Mouse (Mus musculus) urinary bladder, postnatal 0 days (tissue): ENCODE data around the gene Tssk1. TPM values are rescaled to one million over a fixed set of nuclear protein-coding genes. Genes with fewer than 3 reads are reported as not detected.

Source experiments
- polyA plus RNA-seq: library from polyadenylated mRNA; unstranded; fragments of >200 nt; fragmentation: Nextera tagmentation; extraction: Ambion mirVana; gene quantifications from 2 replicates; pipeline ENCODE4 v1.2.1, GENCODE M21; 2015

Gene Tssk1
- 0.04 TPM in 1 of 2 replicates, not detected in the other for polyA plus RNA-seq

DNA sequence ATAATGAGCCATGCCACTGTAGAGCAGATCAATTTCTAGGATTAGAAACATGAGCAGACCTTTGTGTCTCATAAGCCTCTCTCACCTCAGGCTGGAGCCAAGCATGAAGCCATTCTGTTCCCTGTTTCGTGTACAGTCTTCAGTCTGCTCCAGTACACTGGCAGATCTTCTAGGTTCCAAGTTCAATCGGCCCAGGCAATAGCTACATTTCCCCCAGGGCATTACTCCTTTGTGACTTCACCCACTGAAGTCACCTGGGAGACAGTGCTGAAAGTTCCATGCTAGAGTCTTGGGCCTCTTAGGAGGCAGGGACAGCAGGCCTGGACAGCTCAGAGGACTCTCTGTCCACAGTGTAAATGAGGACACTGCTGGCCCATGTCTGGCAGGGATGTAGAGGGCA is at the start of gene Tssk1:
Gene Tssk1 (plus strand): TSS at position 301 of the 400 bp plus-strand sequence.

DNA sequence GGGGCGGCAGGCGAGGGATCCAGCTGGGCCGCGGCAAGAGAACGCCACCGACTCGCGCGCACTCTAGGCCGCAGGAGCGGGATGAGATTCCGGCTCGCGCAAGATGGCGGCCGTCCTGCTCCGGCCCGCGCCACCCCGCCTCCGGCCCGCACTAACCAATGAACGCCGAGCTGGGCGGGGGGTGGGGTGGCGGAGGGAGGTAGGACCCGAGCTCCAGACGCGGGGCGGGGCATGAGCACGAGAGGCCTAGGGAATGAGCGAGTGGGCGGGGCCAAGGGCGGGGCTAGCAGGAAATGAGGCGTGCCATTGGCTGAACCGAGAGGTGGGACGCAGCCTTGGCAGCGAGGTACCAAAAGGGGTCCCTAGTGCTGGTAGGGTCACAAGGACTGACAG is 2.5 kb upstream of the Tssk1 start, which contains the start of gene Gm20518:
Gene Gm20518 (minus strand): TSS at position 105 of the 393 bp plus-strand sequence.

DNA sequence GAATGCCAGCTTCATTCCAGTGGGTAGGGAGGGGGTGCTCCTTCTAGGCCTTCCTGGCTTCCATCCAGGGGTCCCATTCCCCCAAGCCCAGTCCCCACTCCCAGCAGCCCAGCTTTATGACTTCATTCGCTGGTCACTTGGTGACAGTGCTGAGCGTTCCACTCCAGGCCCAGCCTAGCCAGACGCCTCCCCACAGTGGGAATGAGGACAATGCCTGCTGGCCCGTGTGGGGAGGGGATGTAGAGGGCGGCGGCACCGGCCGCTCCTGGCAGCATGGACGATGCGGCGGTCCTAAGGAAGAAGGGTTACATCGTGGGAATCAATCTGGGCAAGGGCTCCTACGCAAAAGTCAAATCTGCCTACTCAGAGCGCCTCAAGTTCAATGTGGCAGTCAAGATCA is 4.4 kb downstream of the Tssk1 start, which contains the start of the genes Dgcr2 and Tssk2:
Gene Dgcr2 (minus strand): TSS at position 101 of the 400 bp plus-strand sequence.
Gene Tssk2 (plus strand): TSS at position 176 of the 400 bp plus-strand sequence.

DNA sequence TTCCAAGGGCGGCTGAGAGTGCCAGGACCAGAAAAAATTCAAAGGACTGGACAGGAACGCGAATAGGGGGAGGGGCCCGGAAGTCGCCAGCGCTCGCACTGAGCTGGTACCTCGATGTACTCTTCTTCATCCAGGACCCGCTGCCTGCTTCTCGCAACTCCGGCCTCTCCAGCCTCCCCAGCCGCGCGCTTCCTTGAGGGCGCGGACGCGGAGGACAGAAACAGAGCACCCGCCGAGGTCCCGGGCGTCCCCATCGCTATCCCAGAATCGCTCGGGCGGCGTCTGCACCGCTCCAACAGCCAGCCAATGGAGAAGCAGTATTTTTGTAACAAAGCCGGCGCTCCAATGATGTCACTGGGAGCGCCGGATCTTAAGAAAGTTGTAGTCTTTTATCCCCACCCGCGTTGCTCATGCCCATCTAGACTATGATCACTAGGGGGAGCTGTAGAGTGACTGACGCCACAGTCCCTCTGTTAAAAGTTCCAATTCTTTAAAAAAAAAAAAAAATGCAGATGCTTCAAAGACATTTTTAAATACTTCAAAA is 17.1 kb downstream of the Tssk1 start, which contains the start of gene Ess2:
Gene Ess2 (minus strand): TSS at position 297 of the 544 bp plus-strand sequence.

DNA sequence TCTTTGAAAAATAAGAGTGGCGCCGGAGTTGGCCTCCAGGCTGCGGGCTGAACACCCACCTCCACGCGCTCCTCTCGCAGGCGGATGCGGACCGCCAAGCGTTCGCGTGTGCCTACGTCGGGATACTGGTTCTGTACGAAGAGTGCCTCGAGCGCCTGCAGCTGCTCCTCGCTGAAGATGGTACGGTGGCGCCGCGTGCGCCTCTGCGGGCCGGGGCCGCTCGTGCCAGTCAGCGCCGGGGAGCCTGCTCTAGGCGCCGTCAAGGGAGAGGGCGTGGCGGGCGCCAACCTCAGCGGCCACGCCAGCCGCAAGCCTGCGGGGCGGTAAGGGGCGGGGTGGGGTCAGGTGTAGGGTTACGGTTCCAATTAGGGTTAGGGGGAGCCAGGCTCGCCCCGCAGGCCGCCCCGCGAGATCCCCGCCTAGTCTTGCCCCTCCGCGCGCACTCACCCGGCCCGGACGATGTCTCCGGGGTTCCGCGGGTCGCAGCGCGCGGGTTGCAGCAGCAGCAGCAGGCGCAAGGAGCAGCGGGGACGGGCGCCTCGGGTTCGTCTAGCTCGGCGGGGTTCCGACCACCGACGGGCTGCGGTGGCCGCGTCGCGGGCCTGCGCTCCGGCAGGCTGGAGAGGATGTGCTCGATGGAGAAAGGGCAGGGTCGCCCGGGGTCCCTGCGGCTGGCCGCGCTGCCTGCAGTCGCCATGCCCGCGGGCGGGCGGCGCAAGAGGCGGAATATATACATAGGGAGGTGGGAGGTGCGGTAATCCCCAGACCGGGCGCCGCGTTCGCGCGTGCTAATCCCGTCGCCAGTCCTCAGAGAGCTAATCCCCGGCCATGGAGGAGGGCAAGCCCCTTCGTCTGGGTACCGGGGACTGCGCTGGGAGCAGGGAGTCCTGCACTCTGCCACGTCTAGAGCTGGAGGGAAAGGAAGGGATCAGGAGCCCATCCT is 20.6 kb downstream of the Tssk1 start, which contains the start of gene Gsc2:
Gene Gsc2 (minus strand): TSS at position 753 of the 943 bp plus-strand sequence.

DNA sequence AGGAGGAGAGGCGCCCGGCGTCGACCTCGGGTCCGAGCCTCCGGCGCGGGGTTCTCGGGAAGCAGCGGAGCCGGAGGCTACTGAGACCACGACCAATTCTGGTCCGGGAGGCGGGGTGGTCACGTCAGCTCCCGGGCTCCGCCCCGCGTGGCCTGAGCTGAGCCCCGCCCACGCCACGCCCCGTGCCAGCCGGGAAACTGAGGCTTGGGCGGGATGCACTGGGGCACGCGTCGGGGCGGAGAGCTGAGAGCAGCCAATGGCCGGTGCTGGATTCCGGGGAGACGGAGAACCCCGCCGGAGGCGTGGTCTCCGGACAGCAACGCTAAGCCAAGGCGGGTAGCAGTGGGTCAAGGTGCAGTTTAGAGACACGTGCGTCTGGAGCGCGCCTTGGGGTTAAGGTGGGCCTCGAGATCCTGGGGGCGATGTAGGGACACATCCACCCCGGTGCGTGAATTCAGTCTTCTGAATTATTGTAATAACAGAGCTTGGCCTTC is 34.1 kb downstream of the Tssk1 start, which contains the start of gene Slc25a1:
Gene Slc25a1 (minus strand): TSS at position 133 of the 494 bp plus-strand sequence.

Other genes with a start within 250 kb of the Tssk1 start
- 3.1 and 4.2 TPM in 2 replicates for gene Ccdc74a, start 247.8 kb upstream of the Tssk1 start, polyA plus RNA-seq
- gene Med15, start 161.3 kb upstream of the Tssk1 start, polyA plus RNA-seq, result 31.4 and 35.8 TPM in 2 replicates
- gene Klhl22, start 134.6 kb upstream of the Tssk1 start, polyA plus RNA-seq, result 28.1 and 30.7 TPM in 2 replicates
- gene Scarf2, start 96.9 kb upstream of the Tssk1 start, polyA plus RNA-seq, result 9.4 and 11.1 TPM in 2 replicates
- not detected in 2 replicates for gene B830017H08Rik, start 61.1 kb upstream of the Tssk1 start, polyA plus RNA-seq
- gene Car15, start 55.9 kb upstream of the Tssk1 start, polyA plus RNA-seq, result 0.59 and 1.1 TPM in 2 replicates
- 0.08 TPM in 1 of 2 replicates, not detected in the other for gene Gm20518, start 2.6 kb upstream of the Tssk1 start, polyA plus RNA-seq
- gene Dgcr2, start 4.3 kb downstream of the Tssk1 start, polyA plus RNA-seq, result 35.8 and 36.9 TPM in 2 replicates
- not detected in 2 replicates for gene Tssk2, start 4.4 kb downstream of the Tssk1 start, polyA plus RNA-seq
- 19.0 and 19.6 TPM in 2 replicates for gene Ess2, start 17.1 kb downstream of the Tssk1 start, polyA plus RNA-seq
- gene Gsc2, start 20.8 kb downstream of the Tssk1 start, polyA plus RNA-seq, result not detected in 2 replicates
- gene Slc25a1, start 34.0 kb downstream of the Tssk1 start, polyA plus RNA-seq, result 81.9 and 102 TPM in 2 replicates
- not detected in 2 replicates for gene Vpreb2, start 86.2 kb downstream of the Tssk1 start, polyA plus RNA-seq
- 253 and 287 TPM in 2 replicates for gene Dgcr6, start 158.6 kb downstream of the Tssk1 start, polyA plus RNA-seq
- 15.0 and 19.2 TPM in 2 replicates for gene Prodh, start 196.0 kb downstream of the Tssk1 start, polyA plus RNA-seq
- gene Rtn4r, start 233.4 kb downstream of the Tssk1 start, polyA plus RNA-seq, result 13.5 and 16.2 TPM in 2 replicates